Mouse (Mus musculus): ENCODE measurements around the gene Nol9.
"Not testable (repeated sequence)": the region's sequence is repeated elsewhere in the genome, so short reads cannot be mapped to it uniquely, and the experiment has no call there.

The Nol9 gene

DNA sequence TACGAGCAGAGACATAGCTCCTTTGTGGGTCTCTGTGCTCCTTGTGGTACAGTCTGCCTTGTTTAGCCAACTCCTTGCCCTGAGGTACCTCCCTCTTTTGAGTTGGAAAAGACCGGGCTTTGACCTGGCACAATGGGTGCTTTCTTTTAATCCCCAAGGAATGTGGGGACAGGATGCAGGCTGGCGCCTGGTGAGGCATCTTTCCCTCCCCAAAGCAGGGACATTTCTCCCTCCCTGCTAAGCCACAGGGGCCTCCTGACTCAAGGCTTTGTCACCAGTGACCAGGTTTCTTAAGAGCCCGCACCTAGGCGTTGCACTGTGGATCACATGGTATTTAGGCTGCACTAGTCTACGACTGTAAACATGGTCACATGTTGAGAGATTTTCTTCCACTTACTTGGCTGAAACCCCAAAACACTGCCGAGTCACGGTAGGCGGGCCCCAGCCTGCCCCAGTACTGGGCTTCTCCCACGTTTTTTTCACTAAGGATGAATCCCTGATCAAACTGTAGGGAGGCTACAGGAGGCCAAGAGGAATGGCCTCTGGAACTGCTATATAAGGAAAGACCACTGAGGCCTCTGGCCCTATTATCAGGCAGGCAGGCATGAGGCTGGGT is 28.9 kb upstream of the Nol9 start:
- ATAC-seq (ENCODE audit: insufficient number of reproducible peaks, low FRiP score, low TSS enrichment) = no peak

- ATAC-seq (ENCODE audit: insufficient number of reproducible peaks, low FRiP score, low TSS enrichment) = no peak
Measured at GRCm38 (mm10) chr4:152010707-152011134, 28.4 kb upstream of the Nol9 start.

DNA sequence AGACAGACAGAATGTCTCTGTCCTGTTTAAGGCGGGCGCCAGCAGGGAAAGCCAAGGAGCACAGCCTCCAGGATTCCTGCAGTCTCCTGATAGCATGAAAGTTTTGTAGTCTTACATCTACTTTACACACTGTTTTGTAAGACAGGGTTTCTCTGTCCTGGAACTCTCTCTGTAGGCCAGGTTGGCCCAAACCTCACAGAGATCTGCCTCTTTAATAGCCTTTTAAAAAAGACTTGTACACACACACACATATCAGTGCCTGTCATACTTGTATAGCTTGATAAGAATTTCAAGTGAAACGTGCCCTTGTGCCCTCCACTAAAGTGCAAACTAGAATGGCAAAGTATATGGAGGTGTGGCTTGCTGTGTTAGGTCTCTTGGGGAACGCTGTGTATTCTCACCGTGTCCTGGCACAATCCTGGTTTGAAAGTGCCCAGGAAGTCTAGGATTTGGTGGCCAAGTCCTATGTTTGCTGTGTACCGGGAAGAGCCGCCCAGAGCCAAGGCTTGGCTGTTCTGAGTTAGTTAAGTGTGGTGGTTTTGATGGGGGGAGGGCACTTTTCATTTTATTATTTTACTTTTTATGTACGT is 27.9 kb upstream of the Nol9 start:
- no peak for ATAC-seq (ENCODE audit: insufficient number of reproducible peaks, low FRiP score, low TSS enrichment)

DNA sequence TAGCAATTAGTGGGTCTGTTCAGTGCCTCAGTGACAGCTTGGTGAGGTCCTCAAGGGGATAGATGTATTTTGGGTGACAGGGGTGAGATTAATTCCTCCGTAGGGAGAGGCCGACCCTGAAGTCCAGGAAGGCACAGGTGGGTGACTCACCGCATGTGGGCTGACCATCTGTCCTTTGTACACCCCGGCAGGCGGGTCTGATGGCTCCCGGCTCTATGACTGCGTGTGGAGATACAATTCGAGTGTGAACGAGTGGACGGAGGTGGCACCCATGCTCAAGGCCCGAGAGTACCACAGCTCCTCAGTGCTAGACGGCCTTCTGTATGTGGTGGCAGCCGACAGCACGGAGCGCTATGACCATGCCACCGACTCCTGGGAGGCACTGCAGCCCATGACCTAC is 27.0 kb upstream of the Nol9 start:
- no peak for ATAC-seq (ENCODE audit: insufficient number of reproducible peaks, low FRiP score, low TSS enrichment)

- ATAC-seq (ENCODE audit: insufficient number of reproducible peaks, low FRiP score, low TSS enrichment) = no peak
Measured at GRCm38 (mm10) chr4:152013036-152013813, 25.9 kb upstream of the Nol9 start.

DNA sequence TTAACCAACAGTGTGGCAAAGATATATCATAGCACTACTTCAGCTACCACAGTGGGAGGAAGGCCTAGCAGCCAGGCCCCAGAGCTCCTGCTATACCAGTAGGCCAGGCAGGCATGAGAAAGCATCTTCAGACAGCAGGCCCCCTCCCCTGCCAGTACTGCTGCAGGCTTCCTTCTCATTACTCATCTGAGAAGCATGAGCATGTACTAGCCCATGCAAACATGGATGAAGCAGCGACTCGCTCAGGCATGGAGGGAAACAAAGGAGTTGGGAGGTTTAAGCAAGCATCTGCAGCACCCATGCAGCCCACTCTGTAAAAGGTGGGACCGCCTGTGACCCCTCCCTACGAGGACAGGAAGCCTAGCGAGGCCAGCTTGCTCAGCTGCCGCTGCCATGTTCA is 20.0 kb upstream of the Nol9 start:
- no peak for ATAC-seq (ENCODE audit: insufficient number of reproducible peaks, low FRiP score, low TSS enrichment)

- no peak for ATAC-seq (ENCODE audit: insufficient number of reproducible peaks, low FRiP score, low TSS enrichment)
Measured at GRCm38 (mm10) chr4:152020024-152020423, 19.1 kb upstream of the Nol9 start.

- no peak for ATAC-seq (ENCODE audit: insufficient number of reproducible peaks, low FRiP score, low TSS enrichment)
Measured at GRCm38 (mm10) chr4:152021568-152022097, 17.5 kb upstream of the Nol9 start.

- no peak for ATAC-seq (ENCODE audit: insufficient number of reproducible peaks, low FRiP score, low TSS enrichment)
Measured at GRCm38 (mm10) chr4:152022506-152022905, 16.6 kb upstream of the Nol9 start.

DNA sequence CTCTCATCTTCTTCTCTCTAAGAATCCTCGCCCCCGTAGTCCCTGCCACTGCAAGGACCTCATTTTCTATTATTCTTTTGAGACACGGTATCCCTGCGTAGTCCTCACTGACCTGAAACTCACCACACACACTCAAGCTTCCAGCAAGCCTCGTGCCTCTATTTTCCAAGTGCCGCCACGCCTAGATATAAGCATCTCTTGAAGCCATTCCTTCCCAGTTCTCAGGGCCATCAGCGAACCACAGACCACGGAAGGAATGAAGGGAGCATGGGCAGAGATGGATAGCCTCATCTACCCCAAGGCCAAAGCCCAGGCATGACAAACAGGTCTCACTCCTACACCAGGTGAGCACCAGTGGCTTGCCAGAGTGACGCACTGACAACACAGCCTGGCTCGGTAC is 14.6 kb upstream of the Nol9 start:
- ATAC-seq (ENCODE audit: insufficient number of reproducible peaks, low FRiP score, low TSS enrichment) = no peak

- 0 out of 2 replicates have a peak, but pooled peaks have one; percentile 22 for ATAC-seq (ENCODE audit: insufficient number of reproducible peaks, low FRiP score, low TSS enrichment)
Measured at GRCm38 (mm10) chr4:152026751-152027508, 12.2 kb upstream of the Nol9 start.

- ATAC-seq (ENCODE audit: insufficient number of reproducible peaks, low FRiP score, low TSS enrichment) = peak; percentile 97
Measured at GRCm38 (mm10) chr4:152027524-152027923, 11.6 kb upstream of the Nol9 start, which contains the start of gene Zbtb48. Gene Zbtb48, minus strand, starts transcription at chr4:152027671.

GRCm38 (mm10) chr4:152028456-152028855 is 10.7 kb upstream of the Nol9 start:
- ATAC-seq (ENCODE audit: insufficient number of reproducible peaks, low FRiP score, low TSS enrichment) = no peak

DNA sequence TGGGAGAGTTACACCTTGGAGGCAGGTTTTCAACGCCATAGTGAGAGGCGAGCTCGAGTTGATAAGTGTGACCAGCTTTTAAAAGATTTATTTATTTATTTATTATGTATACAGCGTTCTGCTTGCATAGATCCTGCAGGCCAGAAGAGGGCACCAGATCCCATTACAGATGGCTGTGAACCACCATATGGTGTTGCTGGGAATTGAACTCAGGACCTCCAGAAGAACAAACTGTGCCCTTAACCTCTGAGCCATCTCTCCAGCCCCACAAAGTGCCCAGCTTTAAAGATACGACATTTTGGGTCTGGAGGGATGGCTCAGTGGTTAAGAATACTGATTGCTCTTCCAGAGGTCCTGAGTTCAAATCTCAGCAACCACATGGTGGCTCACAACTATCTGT is 10.0 kb upstream of the Nol9 start:
- ATAC-seq (ENCODE audit: insufficient number of reproducible peaks, low FRiP score, low TSS enrichment) = no peak

GRCm38 (mm10) chr4:152029997-152030396 is 9.1 kb upstream of the Nol9 start:
- no peak for ATAC-seq (ENCODE audit: insufficient number of reproducible peaks, low FRiP score, low TSS enrichment)

GRCm38 (mm10) chr4:152032922-152033321 is 6.2 kb upstream of the Nol9 start:
- no peak for ATAC-seq (ENCODE audit: insufficient number of reproducible peaks, low FRiP score, low TSS enrichment)

- ATAC-seq (ENCODE audit: insufficient number of reproducible peaks, low FRiP score, low TSS enrichment) = not testable (repeated sequence)
Measured at GRCm38 (mm10) chr4:152036464-152036863, 2.7 kb upstream of the Nol9 start.

GRCm38 (mm10) chr4:152038225-152038984 is 716 bp upstream of the Nol9 start, which contains the start of gene Tas1r1:
Gene Tas1r1, minus strand, starts transcription at chr4:152038568.
- ATAC-seq (ENCODE audit: insufficient number of reproducible peaks, low FRiP score, low TSS enrichment) = no peak

DNA sequence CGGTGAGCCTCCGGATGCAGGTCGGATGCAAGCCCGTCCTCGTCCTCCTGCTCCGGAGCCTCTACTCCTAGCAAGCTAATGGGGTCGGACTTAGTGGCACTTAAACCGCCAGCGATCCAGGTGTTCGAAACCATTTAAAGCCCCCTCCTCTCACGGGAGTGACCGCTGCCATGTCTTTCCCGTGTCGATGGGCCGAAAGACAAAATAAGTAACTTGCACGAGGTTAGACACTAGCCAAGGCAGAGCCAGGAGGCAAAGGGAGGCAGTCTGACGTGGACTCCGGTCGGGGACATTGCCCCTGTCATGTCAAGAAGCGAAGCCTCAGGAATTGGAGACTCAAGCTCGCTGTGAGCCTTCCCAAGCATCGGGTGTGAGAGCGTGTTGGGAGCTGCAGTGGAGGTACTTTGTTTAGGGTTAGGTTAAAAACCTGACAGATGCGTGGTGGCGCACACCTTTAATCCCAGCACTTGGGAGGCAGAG is 750 bp downstream of the Nol9 start:
- peak; percentile 22; the same call in 1 of the 2 replicates for ATAC-seq (ENCODE audit: insufficient number of reproducible peaks, low FRiP score, low TSS enrichment)
